Mouse (Mus musculus) hindbrain, embryonic 16.5 days (tissue): Measurements from ENCODE around the gene Gm42420. TPM values are rescaled to one million over a fixed set of nuclear protein-coding genes. Genes with fewer than 3 reads are reported as not detected.

Source experiments
- ATAC-seq: fragments of 200-750 bp; cut with Nextera tagmentation; 2 replicates; pipeline ENCODE4 v1.8.0; 2017; ENCODE audit warnings: moderate TSS enrichment, moderate library complexity
- H3K27ac ChIP-seq: fragments of 300-500 bp; sonication (generic); 2 replicates; pipeline ENCODE4 v1.5.1; 2014; ENCODE audit warnings: low read depth, mild to moderate bottlenecking, control low read depth, low read length, moderate library complexity
- H3K27me3 ChIP-seq: fragments of 300-500 bp; sonication (generic); replicated peaks from 2 replicates; pipeline ENCODE4 v1.6.1; 2014; ENCODE audit warnings: low read length; ENCODE audit not compliant: control insufficient read depth, insufficient read depth
- H3K36me3 ChIP-seq: fragments of 300-500 bp; sonication (generic); 2 replicates; pipeline ENCODE4 v1.6.1; 2014; ENCODE audit warnings: mild to moderate bottlenecking, low read length, moderate library complexity, mixed read lengths; ENCODE audit not compliant: control insufficient read depth, insufficient read depth
- H3K4me1 ChIP-seq: fragments of 300-500 bp; sonication (generic); 2 replicates; pipeline ENCODE4 v1.6.1; 2014; ENCODE audit warnings: low read depth, low read length; ENCODE audit not compliant: control insufficient read depth, insufficient read depth
- H3K4me2 ChIP-seq: fragments of 300-500 bp; sonication (generic); 2 replicates; pipeline ENCODE4 v1.6.1; 2014; ENCODE audit warnings: mild to moderate bottlenecking, low read length, control low read depth, moderate library complexity
- H3K4me3 ChIP-seq: fragments of 300-500 bp; sonication (generic); 2 replicates; pipeline ENCODE4 v1.5.1; 2014; ENCODE audit warnings: mild to moderate bottlenecking, low read length, control low read depth, moderate library complexity
- H3K9ac ChIP-seq: fragments of 300-500 bp; sonication (generic); 2 replicates; pipeline ENCODE4 v1.6.1; 2014; ENCODE audit warnings: low read depth, mild to moderate bottlenecking, control low read depth, low read length, moderate library complexity
- H3K9me3 ChIP-seq: fragments of 300-500 bp; sonication (generic); 2 replicates; pipeline ENCODE4 v1.6.1; 2014; ENCODE audit warnings: mild to moderate bottlenecking, low read length, moderate library complexity; ENCODE audit not compliant: control insufficient read depth
- WGBS: fragments of 180-500 bp; shearing (Covaris S2); extraction: QIAGEN DNeasy Blood & Tissue Kit; methylation state at CpG from one replicate; pipeline ENCODE4 v1.1.7; 2014; 5-methylcytosine and 5-hydroxymethylcytosine counted together
- polyA plus RNA-seq: library from polyadenylated mRNA; unstranded; fragments of >200 nt; fragmentation: Nextera tagmentation; extraction: Ambion mirVana; gene quantifications from 2 replicates; pipeline ENCODE4 v1.2.1, GENCODE M21; 2015

The Gm42420 gene
- polyA plus RNA-seq, 1 experiment from 2014 or later, result 1.9 TPM

DNA sequence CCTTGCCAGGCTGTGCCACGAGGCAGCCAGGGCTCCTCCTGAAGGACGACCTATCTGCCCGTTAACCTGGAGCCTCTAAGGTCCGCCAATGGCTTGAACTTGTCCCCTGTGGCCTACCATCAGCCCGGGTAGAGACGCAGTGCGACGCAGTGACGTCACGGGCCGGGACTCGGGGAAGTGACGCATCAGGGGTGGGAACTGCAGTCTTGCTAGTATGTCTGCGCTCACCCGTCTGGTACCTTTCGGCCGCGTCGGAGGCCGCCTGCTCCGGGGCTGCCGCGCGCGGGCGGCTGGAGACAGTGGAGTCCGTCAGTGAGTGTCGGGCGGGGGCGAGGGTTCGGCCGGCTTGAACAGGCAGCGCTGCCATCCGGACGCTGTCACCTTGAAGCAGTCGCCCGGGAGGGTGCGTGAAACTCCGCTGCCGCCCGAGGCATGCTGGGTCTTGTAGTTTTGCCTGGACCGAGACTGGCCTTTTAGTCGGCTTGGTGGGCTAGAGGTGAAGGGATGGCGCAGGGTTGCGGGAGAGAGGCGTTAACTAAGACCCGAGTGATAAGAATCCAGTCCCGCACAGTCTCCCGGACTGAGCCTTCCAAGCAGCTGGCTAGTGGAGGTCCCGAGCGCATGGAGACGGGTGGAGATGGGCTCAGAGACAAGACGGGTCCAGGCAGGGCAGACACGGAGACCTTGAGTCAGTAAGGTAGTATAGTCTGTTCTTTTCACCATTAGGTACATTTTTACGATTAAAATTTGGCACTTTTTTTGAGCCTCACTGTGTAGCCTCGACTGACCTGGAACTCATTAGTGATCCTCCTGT, 7.1 kb downstream of the Gm42420 start, which contains the start of gene Ndufb2:
Gene Ndufb2, plus strand, starts transcription at position 174 of the 814 bp plus-strand sequence.
- no peaks in the 10 kb centered on the region for H3K9me3 ChIP-seq
- H3K27ac ChIP-seq, result peak within 1 kb of the TSS; percentile 97
- WGBS, result 0% methylated on average over 56 of the region's 56 CpGs
- peaks cover 16% of the 10 kb centered on the region for H3K4me1 ChIP-seq
- peak within 1 kb of the TSS; percentile 88 for H3K4me3 ChIP-seq
- peak within 1 kb of the TSS; percentile 84 for H3K4me2 ChIP-seq
- no peaks in the 10 kb centered on the region for H3K27me3 ChIP-seq
- H3K36me3 ChIP-seq, result peaks cover 15% of the 10 kb centered on the region
- peak; percentile 98 for ATAC-seq
- H3K9ac ChIP-seq, result peak within 1 kb of the TSS; percentile 94

DNA sequence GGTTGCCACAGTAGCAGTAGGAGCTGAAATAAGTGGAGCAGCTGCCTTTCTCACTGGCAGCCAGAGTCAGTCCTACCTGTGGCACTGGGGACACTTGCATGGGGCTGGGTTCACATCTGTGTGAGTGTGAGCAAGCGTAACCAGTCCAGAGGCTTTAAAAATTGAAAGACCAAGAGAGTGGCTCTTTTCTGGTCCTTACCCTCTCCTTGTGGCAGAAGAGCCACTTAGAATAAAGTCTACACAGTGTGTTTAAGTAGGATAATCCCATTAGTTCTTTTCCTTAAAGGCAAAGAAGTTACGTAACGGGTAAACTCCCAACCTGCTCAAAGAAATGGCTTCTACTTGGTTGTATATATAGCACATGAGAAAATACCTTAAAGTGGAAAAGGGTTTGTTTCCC, 15.3 kb downstream of the Gm42420 start:
- H3K9ac ChIP-seq, result no peak overlapping the region
- no peaks in the 10 kb centered on the region for H3K4me1 ChIP-seq
- H3K4me3 ChIP-seq, result no peak overlapping the region
- WGBS, result 97% methylated on average over 3 of the region's 3 CpGs
- H3K27me3 ChIP-seq, result no peaks in the 10 kb centered on the region
- H3K27ac ChIP-seq, result no peak overlapping the region
- no peak for ATAC-seq
- H3K9me3 ChIP-seq, result no peaks in the 10 kb centered on the region
- no peak overlapping the region for H3K4me2 ChIP-seq
- H3K36me3 ChIP-seq, result peaks cover 29% of the 10 kb centered on the region

DNA sequence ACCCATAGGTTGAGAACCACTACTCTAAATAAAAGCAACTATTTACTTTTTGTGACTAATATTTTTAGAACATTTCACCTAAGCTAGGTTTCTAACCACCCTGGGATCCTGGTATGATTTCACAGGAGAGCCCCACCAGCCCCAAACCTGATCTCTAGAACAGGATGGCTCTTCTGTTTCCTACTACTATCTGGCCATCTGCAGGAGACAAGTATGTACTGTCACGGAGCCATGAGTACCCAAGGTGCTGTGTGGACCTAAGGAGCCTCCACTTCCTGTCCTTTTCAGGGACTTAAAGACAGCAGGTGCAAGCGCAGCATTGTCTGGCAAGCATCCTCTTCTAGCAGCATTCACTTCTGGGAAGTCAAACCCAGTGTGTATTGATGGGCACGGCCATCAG, 16.3 kb downstream of the Gm42420 start:
- peaks cover 29% of the 10 kb centered on the region for H3K36me3 ChIP-seq
- WGBS, result 82% methylated on average over 3 of the region's 3 CpGs
- no peak for ATAC-seq
- H3K9me3 ChIP-seq, result no peaks in the 10 kb centered on the region
- no peak overlapping the region for H3K27ac ChIP-seq
- no peak overlapping the region for H3K9ac ChIP-seq
- H3K4me1 ChIP-seq, result no peaks in the 10 kb centered on the region
- no peak overlapping the region for H3K4me2 ChIP-seq
- no peak overlapping the region for H3K4me3 ChIP-seq
- no peaks in the 10 kb centered on the region for H3K27me3 ChIP-seq

DNA sequence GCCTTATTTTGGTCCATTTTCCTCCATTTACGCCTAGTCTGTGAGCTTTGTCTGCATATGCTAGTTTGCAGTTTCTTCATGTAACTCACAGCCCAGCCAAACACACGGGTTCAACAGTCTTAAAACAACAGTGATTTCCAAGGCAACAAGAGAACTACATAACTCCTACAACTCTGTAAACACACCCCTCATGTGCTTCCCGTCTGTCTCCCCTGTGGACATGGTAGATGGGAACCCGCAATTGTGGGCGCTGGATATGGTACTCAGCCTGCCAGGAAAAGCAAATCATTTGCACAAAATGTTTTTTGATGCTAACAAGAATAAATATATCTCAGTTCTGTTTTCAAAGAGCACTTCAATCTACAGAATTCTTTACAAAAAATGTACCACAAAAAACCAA, 19.0 kb downstream of the Gm42420 start:
- Histone ChIP-seq H3K9ac (no peak overlapping the region), H3K27ac (no peak overlapping the region), H3K27me3 (no peaks in the 10 kb centered on the region), H3K4me1 (no peaks in the 10 kb centered on the region), H3K36me3 (peaks cover 12% of the 10 kb centered on the region), H3K4me3 (no peak overlapping the region), H3K4me2 (no peak overlapping the region), H3K9me3 (no peaks in the 10 kb centered on the region)
- WGBS, result 76% methylated on average over 5 of the region's 5 CpGs
- ATAC-seq, result no peak

DNA sequence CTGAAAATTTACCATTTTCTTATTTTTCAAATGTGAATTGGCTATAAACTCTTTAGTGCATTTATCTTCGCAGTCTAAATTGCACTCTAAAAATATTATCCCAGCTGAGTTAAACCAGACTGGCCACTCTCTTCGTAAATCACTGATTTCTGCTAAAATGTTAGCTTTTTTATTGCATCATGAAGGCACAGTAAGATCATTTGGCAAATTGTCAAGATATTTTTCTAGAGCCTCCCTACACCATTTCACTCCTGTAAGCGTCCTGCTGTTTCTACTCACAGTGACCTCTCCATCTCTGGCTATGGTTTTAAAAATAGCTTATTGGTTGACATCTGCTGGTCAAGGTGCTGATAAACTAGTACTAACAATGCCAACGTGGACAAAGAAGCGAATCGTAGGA, 20.5 kb downstream of the Gm42420 start:
- no peaks in the 10 kb centered on the region for H3K9me3 ChIP-seq
- H3K9ac ChIP-seq, result no peak overlapping the region
- no peak for ATAC-seq
- H3K4me2 ChIP-seq, result no peak overlapping the region
- H3K4me1 ChIP-seq, result no peaks in the 10 kb centered on the region
- H3K27me3 ChIP-seq, result no peaks in the 10 kb centered on the region
- H3K4me3 ChIP-seq, result no peak overlapping the region
- H3K36me3 ChIP-seq, result peaks cover 4% of the 10 kb centered on the region; the same call in 1 of the 2 replicates
- H3K27ac ChIP-seq, result no peak overlapping the region
- WGBS, result 85% methylated on average over 6 of the region's 6 CpGs

DNA sequence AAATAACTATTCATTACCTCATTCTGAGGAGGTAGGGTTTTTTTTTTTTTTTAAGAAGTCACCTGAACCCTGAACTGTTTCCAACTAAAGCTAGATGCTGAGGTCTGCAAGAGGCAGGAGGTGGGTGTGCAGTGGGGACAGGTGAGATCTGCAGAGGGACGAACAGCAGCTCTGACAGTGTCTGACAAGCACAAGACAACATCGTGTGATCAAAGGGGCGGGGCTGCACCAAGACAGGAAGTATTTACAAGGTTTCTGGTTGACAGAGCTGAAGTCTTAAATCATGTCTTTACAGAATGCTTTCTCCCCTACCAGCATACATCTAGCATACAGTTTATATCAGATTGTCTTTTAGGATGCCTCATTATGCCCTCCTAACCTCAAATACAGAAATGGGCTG, 21.3 kb downstream of the Gm42420 start:
- Histone ChIP-seq H3K4me3 (no peak overlapping the region), H3K9me3 (no peaks in the 10 kb centered on the region), H3K36me3 (peaks cover 4% of the 10 kb centered on the region; the same call in 1 of the 2 replicates), H3K27me3 (no peaks in the 10 kb centered on the region), H3K4me1 (no peaks in the 10 kb centered on the region), H3K27ac (no peak overlapping the region), H3K4me2 (no peak overlapping the region), H3K9ac (no peak overlapping the region)
- 77% methylated on average over 3 of the region's 3 CpGs for WGBS
- no peak for ATAC-seq

DNA sequence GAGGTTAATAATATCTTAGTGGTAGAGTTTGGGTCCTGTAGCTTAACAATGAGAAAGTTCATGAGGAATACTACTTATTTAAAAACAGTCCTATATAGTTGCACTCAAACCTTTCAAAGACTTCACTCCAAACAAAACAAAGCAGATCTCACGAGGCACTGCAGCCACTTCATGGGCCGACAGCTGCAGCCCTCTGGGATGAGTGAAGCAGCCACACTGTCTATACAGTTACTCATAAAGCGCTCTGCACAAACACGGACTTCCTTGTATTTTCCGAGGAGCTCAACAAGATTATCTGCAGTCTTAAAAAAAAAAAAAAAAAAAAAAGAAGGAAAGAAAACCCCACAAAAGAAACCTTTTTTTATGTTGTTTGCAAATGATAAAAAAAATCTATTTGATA, 21.8 kb downstream of the Gm42420 start:
- WGBS, result 73% methylated on average over 5 of the region's 5 CpGs
- no peak overlapping the region for H3K27ac ChIP-seq
- no peak overlapping the region for H3K9ac ChIP-seq
- no peaks in the 10 kb centered on the region for H3K9me3 ChIP-seq
- H3K27me3 ChIP-seq, result no peaks in the 10 kb centered on the region
- no peak overlapping the region for H3K4me2 ChIP-seq
- no peaks in the 10 kb centered on the region for H3K4me1 ChIP-seq
- no peak overlapping the region for H3K4me3 ChIP-seq
- no peak for ATAC-seq
- peaks cover 4% of the 10 kb centered on the region; the same call in 1 of the 2 replicates for H3K36me3 ChIP-seq

DNA sequence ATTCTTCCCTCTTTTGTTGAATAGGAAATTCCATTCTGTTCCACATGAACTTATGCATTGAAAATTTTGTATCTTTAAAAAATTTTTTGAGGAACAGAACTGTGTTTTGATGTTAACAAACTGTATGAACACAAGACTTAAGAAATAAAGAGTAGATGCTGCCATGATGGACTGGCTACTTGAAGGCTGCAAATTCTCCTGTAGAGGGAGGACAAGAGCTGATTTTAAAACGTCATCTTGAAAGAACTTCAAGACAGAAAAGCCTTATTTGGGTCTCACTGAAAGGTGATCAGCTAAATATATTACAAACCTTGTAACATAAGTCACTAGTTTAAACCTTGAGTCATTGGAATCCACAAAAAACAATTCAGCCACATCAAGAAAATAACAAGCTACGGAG, 24.7 kb downstream of the Gm42420 start:
- Histone ChIP-seq H3K4me3 (no peak overlapping the region), H3K4me2 (no peak overlapping the region), H3K4me1 (no peaks in the 10 kb centered on the region), H3K9ac (no peak overlapping the region), H3K36me3 (peaks cover 4% of the 10 kb centered on the region; the same call in 1 of the 2 replicates), H3K9me3 (no peaks in the 10 kb centered on the region), H3K27me3 (no peaks in the 10 kb centered on the region), H3K27ac (no peak overlapping the region)
- ATAC-seq, result no peak
- WGBS, result 68% methylated on average over 2 of the region's 2 CpGs

DNA sequence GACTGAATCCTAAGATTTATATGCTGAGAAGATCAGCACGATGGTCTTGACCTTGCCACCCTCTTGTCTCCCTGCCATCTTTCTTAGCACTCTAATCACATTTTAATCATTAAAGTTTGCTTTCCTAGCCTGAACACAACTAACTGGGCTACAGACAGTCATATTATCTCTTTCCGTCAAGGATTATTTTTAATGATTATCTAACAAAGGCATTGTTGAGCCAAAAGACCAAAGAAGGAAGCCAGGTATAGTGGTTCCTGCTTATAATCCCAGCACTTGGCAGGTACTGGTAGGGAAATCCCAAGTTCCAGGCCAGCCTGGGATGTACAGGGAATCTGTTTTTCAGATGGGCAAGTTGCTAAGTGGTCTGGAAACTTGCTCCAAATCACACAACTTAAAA, 25.7 kb downstream of the Gm42420 start:
- no peak overlapping the region for H3K4me2 ChIP-seq
- H3K4me1 ChIP-seq, result no peaks in the 10 kb centered on the region
- WGBS, result 90% methylated on average over 2 of the region's 2 CpGs
- no peak overlapping the region for H3K4me3 ChIP-seq
- no peak overlapping the region for H3K9ac ChIP-seq
- H3K36me3 ChIP-seq, result peaks cover 6% of the 10 kb centered on the region
- no peaks in the 10 kb centered on the region for H3K27me3 ChIP-seq
- no peak overlapping the region for H3K27ac ChIP-seq
- no peak for ATAC-seq
- H3K9me3 ChIP-seq, result no peaks in the 10 kb centered on the region
